Mouse (Mus musculus): Measurements from ENCODE around the gene Gm48551.

Gene Gm48551

GRCm38 (mm10) chr10:81356991-81357844 lies 27.0 kb upstream of the Gm48551 start, which contains the start of gene Mfsd12:
TSS of gene Mfsd12 (plus strand) at chr10:81357491.
- no peak for DNase-seq (ENCODE audit: low read depth, low spot score)

- DNase-seq (ENCODE audit: low read depth, low spot score) = no peak
These were observed 26.1 kb upstream of the Gm48551 start for GRCm38 (mm10) chr10:81358209-81358608.

GRCm38 (mm10) chr10:81358841-81359240 lies 25.4 kb upstream of the Gm48551 start:
- no peak for DNase-seq (ENCODE audit: low read depth, low spot score)

GRCm38 (mm10) chr10:81360721-81361120 lies 23.5 kb upstream of the Gm48551 start:
- DNase-seq (ENCODE audit: low read depth, low spot score) = no peak

GRCm38 (mm10) chr10:81362336-81362949 lies 21.8 kb upstream of the Gm48551 start:
- DNase-seq (ENCODE audit: low read depth, low spot score) = no peak

- DNase-seq (ENCODE audit: low read depth, low spot score) = no peak
These were observed 20.6 kb upstream of the Gm48551 start for GRCm38 (mm10) chr10:81363436-81364346.

GRCm38 (mm10) chr10:81364666-81365065 lies 19.6 kb upstream of the Gm48551 start:
- DNase-seq (ENCODE audit: low read depth, low spot score) = no peak

- DNase-seq (ENCODE audit: low read depth, low spot score) = no peak
These were observed 19.2 kb upstream of the Gm48551 start for GRCm38 (mm10) chr10:81365073-81365472.

- no peak for DNase-seq (ENCODE audit: low read depth, low spot score)
These were observed 18.4 kb upstream of the Gm48551 start, which contains the start of gene 4930404N11Rik for GRCm38 (mm10) chr10:81365672-81366476. TSS of gene 4930404N11Rik (minus strand) at chr10:81365816.

- DNase-seq (ENCODE audit: low read depth, low spot score) = no peak
These were observed 17.6 kb upstream of the Gm48551 start for GRCm38 (mm10) chr10:81366477-81367206.

- DNase-seq (ENCODE audit: low read depth, low spot score) = no peak
These were observed 17.1 kb upstream of the Gm48551 start for GRCm38 (mm10) chr10:81367207-81367495.

- no peak for DNase-seq (ENCODE audit: low read depth, low spot score)
These were observed 8.9 kb upstream of the Gm48551 start for GRCm38 (mm10) chr10:81375322-81375721.

GRCm38 (mm10) chr10:81376561-81377361 lies 7.5 kb upstream of the Gm48551 start:
- no peak for DNase-seq (ENCODE audit: low read depth, low spot score)

GRCm38 (mm10) chr10:81377362-81377664 lies 7.0 kb upstream of the Gm48551 start:
- DNase-seq (ENCODE audit: low read depth, low spot score) = no peak

GRCm38 (mm10) chr10:81377793-81378552 lies 6.3 kb upstream of the Gm48551 start, which contains the start of gene Fzr1:
TSS of gene Fzr1 (minus strand) at chr10:81378516.
- DNase-seq (ENCODE audit: low read depth, low spot score) = no peak

GRCm38 (mm10) chr10:81378553-81379182 lies 5.6 kb upstream of the Gm48551 start:
- DNase-seq (ENCODE audit: low read depth, low spot score) = peak; percentile 99

GRCm38 (mm10) chr10:81379183-81379553 lies 5.1 kb upstream of the Gm48551 start:
- DNase-seq (ENCODE audit: low read depth, low spot score) = no peak

- no peak for DNase-seq (ENCODE audit: low read depth, low spot score)
These were observed 4.4 kb upstream of the Gm48551 start for GRCm38 (mm10) chr10:81379809-81380378.
